Mouse (Mus musculus): ENCODE measurements around the gene Bbs12.

- no peak for TF ChIP-seq CTCF (IDR thresholded peaks at IDR 0.05; ENCODE audit: extremely low read depth, insufficient read length, insufficient replicate concordance, low read depth, low read length)
- no peak for TF ChIP-seq POLR2A (IDR thresholded peaks at IDR 0.05; ENCODE audit: low read depth, low read length)
These were observed 29.9 kb upstream of the Bbs12 start for GRCm38 (mm10) chr3:37282299-37282922.
